Mouse (Mus musculus): ENCODE results near the gene Gm20812.
"Not testable (repeated sequence)": the region's sequence is repeated elsewhere in the genome, so short reads cannot be mapped to it uniquely, and the experiment has no call there.

Gene Gm20812

GRCm38 (mm10) chrY:12381681-12382080, at the start of gene Gm20812:
TSS of gene Gm20812 (plus strand) at chrY:12381981.
- DNase-seq = not testable (repeated sequence)
